In genomic region chr5:44659651-44660050, GRCm38 (mm10) we compare ENCODE assay signal across 21 mouse cellular contexts.
DNase-seq lines count a peak whose midpoint lies in the region; ATAC-seq and TF ChIP-seq lines count a peak whose summit lies in the region.
"Had no signal": no experiment of that assay in that cellular context is flagged by ENCODE, and none has a peak within 500 bp of the region (broad histone marks: within the 10 kb centered on the region; RNA-seq: fewer than 3 reads in every experiment).

No protein-coding gene starts in this region.

- no peaks in the 10 kb centered on the region for H3K27me3 ChIP-seq in forebrain, embryonic 14.5 days (replicated peaks; ENCODE audit: control insufficient read depth, insufficient read depth, low read length)
- H3K27me3 ChIP-seq in forebrain, embryonic 12.5 days, result no peaks in the 10 kb centered on the region; the same call in 1 of the 2 replicates
- H3K27me3 ChIP-seq: embryonic facial prominence, embryonic 15.5 days; liver, embryonic 15.5 days had no signal

- TF ChIP-seq CTCF in layer of hippocampus, adult 2 months (conservative IDR thresholded peaks at IDR 0.05), result no peak

- no peak overlapping the region for H3K9ac ChIP-seq in forebrain, embryonic 14.5 days (ENCODE audit: low read length)
- H3K9ac ChIP-seq in forebrain, embryonic 12.5 days, result no peak overlapping the region
- H3K9ac ChIP-seq: embryonic facial prominence, embryonic 15.5 days; hindbrain, embryonic 14.5 days; liver, embryonic 15.5 days had no signal

- ATAC-seq in forebrain, embryonic 14.5 days, result no peak
- no peak for ATAC-seq in forebrain, embryonic 12.5 days (ENCODE audit: low FRiP score)
- ATAC-seq: inflammation-experienced regulatory T-cells, adult 6 months had no signal

- H3K4me1 ChIP-seq in forebrain, embryonic 14.5 days (ENCODE audit: control insufficient read depth, insufficient read depth, low read length), result 0 out of 2 replicates have a peak, but pooled peaks cover 2% of the 10 kb centered on the region
- H3K4me1 ChIP-seq in forebrain, embryonic 12.5 days, result peaks cover 2% of the 10 kb centered on the region
- H3K4me1 ChIP-seq: embryonic facial prominence, embryonic 15.5 days; liver, embryonic 15.5 days had no signal

- H3K27ac ChIP-seq in forebrain, embryonic 14.5 days (ENCODE audit: low read depth, low read length), result no peak overlapping the region
- no peak overlapping the region for H3K27ac ChIP-seq in forebrain, embryonic 12.5 days
- H3K27ac ChIP-seq in layer of hippocampus, adult 2 months, result peak overlapping the region; percentile 3; the same call in 1 of the 2 replicates
- H3K27ac ChIP-seq: embryonic facial prominence, embryonic 15.5 days; hindbrain, embryonic 14.5 days; limb, embryonic 10.5 days; liver, embryonic 15.5 days; macrophage; stomach, postnatal 0 days had no signal

- no peaks in the 10 kb centered on the region for H3K9me3 ChIP-seq in forebrain, embryonic 14.5 days (replicated peaks; ENCODE audit: control insufficient read depth, low read length)
- H3K9me3 ChIP-seq in forebrain, embryonic 12.5 days, result no peaks in the 10 kb centered on the region
- H3K9me3 ChIP-seq: embryonic facial prominence, embryonic 15.5 days; limb, embryonic 10.5 days; liver, embryonic 15.5 days had no signal

- WGBS in forebrain, embryonic 14.5 days, result 84% methylated on average over 11 of the region's 11 CpGs
- WGBS in forebrain, embryonic 12.5 days, result 93% methylated on average over 11 of the region's 11 CpGs

- H3K4me2 ChIP-seq in forebrain, embryonic 14.5 days (ENCODE audit: low read length), result no peak overlapping the region
- H3K4me2 ChIP-seq in forebrain, embryonic 12.5 days, result no peak overlapping the region
- H3K4me2 ChIP-seq: embryonic facial prominence, embryonic 15.5 days; hindbrain, embryonic 14.5 days; liver, embryonic 15.5 days had no signal

- H3K36me3 ChIP-seq in forebrain, embryonic 14.5 days (ENCODE audit: control insufficient read depth, insufficient read depth, low read length), result no peaks in the 10 kb centered on the region
- H3K36me3 ChIP-seq in forebrain, embryonic 12.5 days (replicated peaks), result no peaks in the 10 kb centered on the region
- H3K36me3 ChIP-seq: embryonic facial prominence, embryonic 15.5 days; limb, embryonic 10.5 days; liver, embryonic 15.5 days had no signal

- H3K4me3 ChIP-seq in forebrain, embryonic 14.5 days (ENCODE audit: low read depth, low read length), result no peak overlapping the region
- no peak overlapping the region for H3K4me3 ChIP-seq in forebrain, embryonic 12.5 days (replicated peaks)
- no peak overlapping the region for H3K4me3 ChIP-seq in layer of hippocampus, adult 2 months
- H3K4me3 ChIP-seq: embryonic facial prominence, embryonic 15.5 days; limb, embryonic 10.5 days; liver, embryonic 15.5 days had no signal

- peak; percentile 38 for DNase-seq in forebrain, embryonic 14.5 days (ENCODE audit: low spot score)
- no peak for DNase-seq in layer of hippocampus, adult 2 months (ENCODE audit: low spot score in 2 of 2)
- DNase-seq in layer of hippocampus, postnatal 10 days (ENCODE audit: low spot score in 2 of 2), result no peak
- DNase-seq in right cerebral cortex, adult 18-20 months, result peak; percentile 15
- DNase-seq in right cerebral cortex, postnatal 14 days, result no peak
- DNase-seq in telencephalon, adult 2 months (ENCODE audit: low read depth, low spot score), result peak; percentile 33
- no peak for DNase-seq in spleen, postnatal 10 days (ENCODE audit: low spot score in 2 of 2)
- DNase-seq: adrenal gland, postnatal 10 days; cerebellum, adult 9-10 months; heart, postnatal 4 days; kidney, adult 18-20 months; kidney, postnatal 10 days; liver had no signal

Comparison
In these comparisons a context has a peak if more than half of its experiments do, and no peak if none do; other contexts are left out.
1. DNase-seq: peak in forebrain, embryonic 14.5 days (single experiment), right cerebral cortex, adult 18-20 months (single experiment) and telencephalon, adult 2 months (single experiment); none in layer of hippocampus, adult 2 months (0 of 2), layer of hippocampus, postnatal 10 days (0 of 2), right cerebral cortex, postnatal 14 days (single experiment) and spleen, postnatal 10 days (0 of 2).